Mouse (Mus musculus) neural tube, embryonic 13.5 days (tissue): ENCODE measurements around the gene Nhlrc4. TPM values are rescaled to one million over a fixed set of nuclear protein-coding genes. Genes with fewer than 3 reads are reported as not detected.

ENCODE experiments used
- ATAC-seq: fragments of 200-750 bp; cut with Nextera tagmentation; 2 replicates; pipeline ENCODE4 v1.8.0; 2017; ENCODE audit warnings: low read depth, mild to moderate bottlenecking, moderate TSS enrichment, moderate library complexity
- H3K27ac ChIP-seq: fragments of 300-500 bp; sonication (generic); replicated peaks from 2 replicates; pipeline ENCODE4 v1.5.1; 2015; ENCODE audit warnings: moderate library complexity, mild to moderate bottlenecking, inconsistent platforms
- H3K27me3 ChIP-seq: fragments of 300-500 bp; sonication (generic); 2 replicates; pipeline ENCODE4 v1.6.1; 2015; ENCODE audit warnings: mild to moderate bottlenecking, inconsistent platforms
- H3K36me3 ChIP-seq: fragments of 300-500 bp; sonication (generic); 2 replicates; pipeline ENCODE4 v1.6.1; 2015; ENCODE audit warnings: mild to moderate bottlenecking, inconsistent platforms
- H3K4me1 ChIP-seq: fragments of 300-500 bp; sonication (generic); replicated peaks from 2 replicates; pipeline ENCODE4 v1.6.1; 2015; ENCODE audit warnings: inconsistent platforms
- H3K4me2 ChIP-seq: fragments of 300-500 bp; sonication (generic); 2 replicates; pipeline ENCODE4 v1.6.1; 2015; ENCODE audit warnings: inconsistent platforms, mild to moderate bottlenecking, moderate library complexity
- H3K4me3 ChIP-seq: fragments of 300-500 bp; sonication (generic); 2 replicates; pipeline ENCODE4 v1.5.1; 2015; ENCODE audit warnings: mild to moderate bottlenecking, inconsistent platforms
- H3K9ac ChIP-seq: fragments of 300-500 bp; sonication (generic); 2 replicates; pipeline ENCODE4 v1.6.1; 2015; ENCODE audit warnings: moderate library complexity, mild to moderate bottlenecking, inconsistent platforms
- H3K9me3 ChIP-seq: fragments of 300-500 bp; sonication (generic); 2 replicates; pipeline ENCODE4 v1.6.1; 2016; ENCODE audit warnings: inconsistent platforms
- WGBS: fragments of 180-500 bp; shearing (Covaris S2); methylation state at CpG from one replicate; pipeline ENCODE4 v1.1.7; 2015; 5-methylcytosine and 5-hydroxymethylcytosine counted together
- polyA plus RNA-seq: library from polyadenylated mRNA; unstranded; fragments of >200 nt; fragmentation: Nextera tagmentation; extraction: Ambion mirVana; gene quantifications from 2 replicates; pipeline ENCODE4 v1.2.1, GENCODE M21; 2015

The Nhlrc4 gene
- polyA plus RNA-seq, 1 experiment from 2014 or later = not detected

- 76% methylated on average over 8 of the region's 8 CpGs for WGBS
- Histone ChIP-seq H3K4me3 (peak overlapping the region; percentile 95; the same call in 1 of the 2 replicates), H3K27me3 (no peaks in the 10 kb centered on the region), H3K9me3 (no peaks in the 10 kb centered on the region), H3K4me2 (peak overlapping the region; percentile 92), H3K9ac (peak overlapping the region; percentile 86; the same call in 1 of the 2 replicates), H3K36me3 (peaks cover 6% of the 10 kb centered on the region), H3K27ac (no peak overlapping the region), H3K4me1 (peaks cover 34% of the 10 kb centered on the region)
- no peak for ATAC-seq
Observed at GRCm38 (mm10) chr17:25916931-25917647, 27.7 kb downstream of the Nhlrc4 start.

DNA sequence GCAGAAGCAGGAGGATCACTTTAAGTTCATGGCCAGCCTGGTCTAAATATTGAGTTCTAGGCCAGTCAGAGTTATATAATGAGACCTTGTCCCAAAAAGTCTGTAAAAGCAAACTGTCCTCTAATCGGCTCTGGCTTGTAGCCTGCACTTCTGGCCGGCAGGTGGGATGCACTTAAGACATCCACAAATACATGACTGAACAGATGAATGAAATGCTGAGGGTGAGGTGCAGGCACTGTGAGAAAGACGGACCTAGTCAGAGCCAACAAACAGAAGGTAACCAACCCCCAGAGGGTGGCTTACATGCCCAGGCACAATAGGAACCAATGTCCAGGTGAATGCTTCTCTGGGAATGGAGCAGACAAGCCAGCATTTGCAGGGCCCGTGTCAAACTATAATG lies 30.5 kb downstream of the Nhlrc4 start:
- 86% methylated on average over 4 of the region's 4 CpGs for WGBS
- Histone ChIP-seq H3K27ac (no peak overlapping the region), H3K4me1 (peaks cover 27% of the 10 kb centered on the region), H3K4me2 (no peak overlapping the region), H3K9me3 (no peaks in the 10 kb centered on the region), H3K9ac (no peak overlapping the region; the same call in 1 of the 2 replicates), H3K4me3 (no peak overlapping the region), H3K36me3 (peaks cover 6% of the 10 kb centered on the region), H3K27me3 (no peaks in the 10 kb centered on the region)
- ATAC-seq = no peak

GRCm38 (mm10) chr17:25913877-25914275 lies 30.9 kb downstream of the Nhlrc4 start:
- Histone ChIP-seq H3K27me3 (no peaks in the 10 kb centered on the region), H3K4me1 (peaks cover 25% of the 10 kb centered on the region), H3K4me2 (no peak overlapping the region), H3K9ac (no peak overlapping the region), H3K27ac (no peak overlapping the region), H3K9me3 (no peaks in the 10 kb centered on the region), H3K4me3 (no peak overlapping the region), H3K36me3 (peaks cover 6% of the 10 kb centered on the region)
- ATAC-seq = no peak
- WGBS = 84% methylated on average over 1 of the region's 1 CpGs

GRCm38 (mm10) chr17:25913186-25913876 lies 31.4 kb downstream of the Nhlrc4 start:
- Histone ChIP-seq H3K9me3 (no peaks in the 10 kb centered on the region), H3K4me3 (no peak overlapping the region), H3K27me3 (no peaks in the 10 kb centered on the region), H3K27ac (no peak overlapping the region), H3K4me2 (no peak overlapping the region), H3K36me3 (peaks cover 6% of the 10 kb centered on the region), H3K4me1 (peaks cover 20% of the 10 kb centered on the region), H3K9ac (no peak overlapping the region)
- WGBS = 92% methylated on average over 14 of the region's 14 CpGs
- ATAC-seq = no peak

GRCm38 (mm10) chr17:25911816-25912215 lies 32.9 kb downstream of the Nhlrc4 start:
- Histone ChIP-seq H3K27me3 (no peaks in the 10 kb centered on the region), H3K27ac (no peak overlapping the region), H3K4me2 (no peak overlapping the region), H3K4me1 (peaks cover 5% of the 10 kb centered on the region), H3K4me3 (no peak overlapping the region), H3K36me3 (peaks cover 3% of the 10 kb centered on the region; the same call in 1 of the 2 replicates), H3K9ac (no peak overlapping the region), H3K9me3 (no peaks in the 10 kb centered on the region)
- no peak for ATAC-seq
- 88% methylated on average over 4 of the region's 4 CpGs for WGBS

DNA sequence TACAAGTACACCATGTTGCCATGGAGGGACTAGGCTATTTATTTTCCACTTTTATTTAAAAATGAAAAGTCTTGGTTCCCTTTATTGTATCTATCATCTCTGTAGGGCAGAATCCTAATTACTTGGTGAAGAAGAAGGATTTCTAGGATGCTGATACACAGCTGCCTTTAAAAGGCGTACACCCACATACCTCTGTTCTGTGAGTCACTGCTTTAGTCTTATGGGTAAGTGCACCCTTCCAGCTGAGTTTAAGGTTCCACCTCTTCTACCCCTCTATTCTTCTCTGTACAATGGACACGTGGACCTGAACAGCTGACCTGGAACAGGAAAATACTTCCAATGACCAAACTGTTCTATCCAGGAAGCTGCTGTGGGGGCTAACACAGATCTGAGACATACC lies 37.1 kb downstream of the Nhlrc4 start:
- WGBS = 87% methylated on average over 2 of the region's 2 CpGs

GRCm38 (mm10) chr17:25903061-25903460 lies 41.7 kb downstream of the Nhlrc4 start:
- H3K4me2 ChIP-seq = no peak overlapping the region
- H3K36me3 ChIP-seq = peaks cover 12% of the 10 kb centered on the region; the same call in 1 of the 2 replicates
- no peaks in the 10 kb centered on the region for H3K4me1 ChIP-seq
- no peaks in the 10 kb centered on the region for H3K27me3 ChIP-seq
- no peaks in the 10 kb centered on the region for H3K9me3 ChIP-seq
- 84% methylated on average over 3 of the region's 3 CpGs for WGBS
- H3K27ac ChIP-seq = no peak overlapping the region
- ATAC-seq = no peak
- no peak overlapping the region for H3K9ac ChIP-seq
- no peak overlapping the region for H3K4me3 ChIP-seq

More for the DNA sequence above, 37.1 kb downstream of the Nhlrc4 start:
- no peak for ATAC-seq
- Histone ChIP-seq H3K4me2 (no peak overlapping the region), H3K27me3 (no peaks in the 10 kb centered on the region), H3K27ac (no peak overlapping the region), H3K4me1 (no peaks in the 10 kb centered on the region), H3K4me3 (no peak overlapping the region), H3K9me3 (no peaks in the 10 kb centered on the region), H3K36me3 (peaks cover 4% of the 10 kb centered on the region; the same call in 1 of the 2 replicates), H3K9ac (no peak overlapping the region)

- H3K4me3 ChIP-seq = no peak overlapping the region
- no peaks in the 10 kb centered on the region for H3K27me3 ChIP-seq
- peaks cover 14% of the 10 kb centered on the region; the same call in 1 of the 2 replicates for H3K4me1 ChIP-seq
- H3K36me3 ChIP-seq = peaks cover 8% of the 10 kb centered on the region; the same call in 1 of the 2 replicates
- no peaks in the 10 kb centered on the region for H3K9me3 ChIP-seq
- no peak for ATAC-seq
- WGBS = 94% methylated on average over 1 of the region's 1 CpGs
- no peak overlapping the region for H3K9ac ChIP-seq
- H3K27ac ChIP-seq = no peak overlapping the region
- no peak overlapping the region for H3K4me2 ChIP-seq
Observed at GRCm38 (mm10) chr17:25900193-25900592, 44.6 kb downstream of the Nhlrc4 start.

DNA sequence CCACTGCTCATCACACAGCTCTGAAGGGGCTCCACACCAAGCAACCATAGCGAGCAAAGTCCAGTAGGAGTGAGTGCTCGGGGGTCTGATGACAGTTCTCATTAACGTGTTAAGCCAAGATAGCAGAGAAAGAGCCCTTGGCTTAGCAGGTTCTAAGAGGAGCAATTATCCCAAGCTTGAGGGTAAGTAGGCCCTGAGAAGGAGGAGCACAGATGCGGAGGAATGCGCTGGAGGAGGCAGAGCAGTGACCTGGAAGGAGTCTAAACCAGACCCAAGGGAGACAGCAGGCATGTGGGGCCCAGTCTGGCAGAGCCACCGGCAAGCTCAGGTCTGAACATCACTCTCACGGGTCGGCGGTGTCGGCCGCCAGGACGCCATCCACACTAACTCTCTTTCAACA lies 48.9 kb downstream of the Nhlrc4 start:
- Histone ChIP-seq H3K4me2 (no peak overlapping the region), H3K9ac (no peak overlapping the region), H3K4me3 (no peak overlapping the region), H3K27ac (no peak overlapping the region), H3K9me3 (no peaks in the 10 kb centered on the region), H3K36me3 (peaks cover 8% of the 10 kb centered on the region; the same call in 1 of the 2 replicates), H3K27me3 (no peaks in the 10 kb centered on the region), H3K4me1 (peaks cover 17% of the 10 kb centered on the region)
- 74% methylated on average over 12 of the region's 12 CpGs for WGBS
- ATAC-seq = no peak

- H3K4me1 ChIP-seq = peaks cover 17% of the 10 kb centered on the region
Observed at GRCm38 (mm10) chr17:25895415-25895814, 49.3 kb downstream of the Nhlrc4 start.

DNA sequence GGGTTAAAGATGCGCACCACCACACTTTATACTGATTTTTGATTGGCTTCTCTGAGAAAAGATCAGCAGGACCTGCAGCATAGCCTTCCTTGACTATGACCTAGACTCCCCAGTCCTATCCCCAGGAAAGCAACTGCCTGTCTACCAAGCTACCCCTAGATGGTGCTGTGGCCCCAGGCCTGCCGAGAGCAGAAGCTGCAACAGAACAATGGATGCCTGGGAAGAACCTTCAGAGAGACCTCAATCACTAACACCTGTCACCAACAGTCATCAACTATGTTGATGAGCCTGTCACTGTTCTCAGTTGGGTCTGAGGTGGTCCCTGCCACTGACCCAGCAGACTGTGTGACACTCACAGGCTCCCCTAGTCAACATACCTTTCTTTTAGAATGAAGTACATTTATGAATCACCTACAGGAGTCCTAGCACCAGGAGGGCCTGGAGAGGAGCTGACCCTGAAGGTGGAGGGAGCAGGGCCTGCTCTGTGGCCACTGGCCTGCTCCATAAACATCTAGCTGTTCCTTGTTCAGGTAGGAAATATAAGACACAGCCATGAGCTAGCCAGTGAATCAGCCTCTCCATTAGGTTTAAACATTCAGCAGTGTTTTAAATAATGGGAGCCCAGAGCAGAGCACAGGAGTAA lies 50.7 kb downstream of the Nhlrc4 start:
- no peak overlapping the region for H3K4me3 ChIP-seq
- WGBS = 26% methylated on average over 2 of the region's 2 CpGs
- H3K9me3 ChIP-seq = no peaks in the 10 kb centered on the region
- H3K4me2 ChIP-seq = no peak overlapping the region
- peaks cover 12% of the 10 kb centered on the region for H3K36me3 ChIP-seq
- peak overlapping the region; percentile 70 for H3K27ac ChIP-seq
- H3K9ac ChIP-seq = no peak overlapping the region
- H3K27me3 ChIP-seq = no peaks in the 10 kb centered on the region
- H3K4me1 ChIP-seq = peaks cover 17% of the 10 kb centered on the region
- ATAC-seq = peak; percentile 82

More at GRCm38 (mm10) chr17:25895415-25895814, 49.3 kb downstream of the Nhlrc4 start:
- WGBS = 31% methylated on average over 2 of the region's 2 CpGs
- ATAC-seq = no peak
- no peak overlapping the region for H3K4me3 ChIP-seq
- no peaks in the 10 kb centered on the region for H3K27me3 ChIP-seq
- H3K4me2 ChIP-seq = no peak overlapping the region
- peaks cover 3% of the 10 kb centered on the region; the same call in 1 of the 2 replicates for H3K36me3 ChIP-seq
- no peaks in the 10 kb centered on the region for H3K9me3 ChIP-seq
- no peak overlapping the region for H3K9ac ChIP-seq
- no peak overlapping the region for H3K27ac ChIP-seq
